Mouse (Mus musculus): ENCODE data around the gene Mef2a.

- TF ChIP-seq POLR2A (IDR thresholded peaks at IDR 0.05; ENCODE audit: low read depth, low read length), result no peak
- TF ChIP-seq CTCF (IDR thresholded peaks at IDR 0.05; ENCODE audit: borderline replicate concordance, insufficient read depth, low read length), result no peak
Measured at GRCm38 (mm10) chr7:67287456-67287855, 85.2 kb downstream of the Mef2a start.

Data from embryonic fibroblast, embryonic 13.5 days (primary cell).